Mouse (Mus musculus): Measurements from ENCODE around the gene Nav2. TPM values are rescaled to one million over a fixed set of nuclear protein-coding genes. Genes with fewer than 3 reads are reported as not detected.
A peak's percentile ranks its signal among the peaks of the same experiment; 100 is the strongest.

Nav2 gene
- polyA plus RNA-seq, 1 experiment from 2014 or later, result 27.6 TPM

DNA sequence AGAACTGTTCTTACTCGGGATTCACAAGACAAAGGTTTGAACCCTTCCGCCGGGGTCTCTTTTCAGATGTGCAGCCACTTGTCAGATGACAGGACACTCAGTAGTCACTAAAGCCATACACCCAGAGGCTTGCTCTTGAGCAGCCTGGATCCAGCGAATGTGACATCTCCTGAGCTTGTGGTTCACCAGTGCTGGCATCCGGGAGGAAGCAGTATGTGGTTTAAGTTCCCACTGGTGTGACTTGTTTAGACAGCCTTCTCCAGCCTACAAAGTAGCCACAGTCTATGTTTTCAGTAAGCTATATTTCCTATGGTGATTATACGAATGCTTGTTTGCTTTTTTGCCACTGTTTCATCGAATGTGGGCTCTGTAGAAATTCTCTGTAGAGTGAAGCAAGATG is 331.9 kb downstream of the Nav2 start:
- H3K9ac ChIP-seq (replicated peaks), result no peak overlapping the region
- no peak overlapping the region for H3K27ac ChIP-seq (replicated peaks)
- no peak for ATAC-seq (ENCODE audit: low FRiP score)
- peaks cover 12% of the 10 kb centered on the region for H3K4me1 ChIP-seq
- H3K9me3 ChIP-seq (replicated peaks), result no peaks in the 10 kb centered on the region
- no peak overlapping the region for H3K4me2 ChIP-seq
- WGBS, result 88% methylated on average over 7 of the region's 7 CpGs
- no peaks in the 10 kb centered on the region for H3K36me3 ChIP-seq
- H3K4me3 ChIP-seq (replicated peaks), result no peak overlapping the region
- peaks cover 3% of the 10 kb centered on the region; the same call in 1 of the 2 replicates for H3K27me3 ChIP-seq (replicated peaks)

DNA sequence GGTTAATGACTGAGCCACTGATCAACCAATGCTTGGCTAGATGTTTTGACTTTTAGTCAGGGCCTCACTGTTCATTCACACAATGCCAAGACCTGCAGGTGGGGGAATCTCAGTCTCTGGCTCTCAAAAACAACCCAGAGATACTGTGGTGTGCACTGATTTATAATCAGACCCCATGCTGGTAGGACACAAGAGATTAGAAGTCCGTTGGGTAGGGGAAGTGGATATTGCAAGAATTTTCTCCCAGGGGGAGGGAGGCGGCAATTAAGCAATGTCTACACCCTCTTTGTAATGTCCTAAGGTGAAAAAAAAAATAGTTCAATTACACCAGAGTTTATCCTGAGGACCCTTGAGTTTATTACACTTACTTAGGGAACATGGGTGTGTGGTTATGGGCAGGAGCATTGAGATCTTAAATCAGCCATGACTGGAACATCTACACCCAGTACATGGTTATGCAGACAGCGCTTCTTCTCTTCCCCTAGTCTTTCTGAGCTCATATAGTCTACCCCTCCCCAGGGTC is 332.8 kb downstream of the Nav2 start:
- Histone ChIP-seq H3K9me3 (replicated peaks) (no peaks in the 10 kb centered on the region), H3K27me3 (replicated peaks) (peaks cover 3% of the 10 kb centered on the region; the same call in 1 of the 2 replicates), H3K27ac (replicated peaks) (no peak overlapping the region), H3K4me3 (replicated peaks) (no peak overlapping the region), H3K4me2 (no peak overlapping the region), H3K4me1 (peaks cover 14% of the 10 kb centered on the region), H3K9ac (replicated peaks) (no peak overlapping the region), H3K36me3 (no peaks in the 10 kb centered on the region)
- WGBS, result 63% methylated on average over 3 of the region's 3 CpGs
- no peak for ATAC-seq (ENCODE audit: low FRiP score)

DNA sequence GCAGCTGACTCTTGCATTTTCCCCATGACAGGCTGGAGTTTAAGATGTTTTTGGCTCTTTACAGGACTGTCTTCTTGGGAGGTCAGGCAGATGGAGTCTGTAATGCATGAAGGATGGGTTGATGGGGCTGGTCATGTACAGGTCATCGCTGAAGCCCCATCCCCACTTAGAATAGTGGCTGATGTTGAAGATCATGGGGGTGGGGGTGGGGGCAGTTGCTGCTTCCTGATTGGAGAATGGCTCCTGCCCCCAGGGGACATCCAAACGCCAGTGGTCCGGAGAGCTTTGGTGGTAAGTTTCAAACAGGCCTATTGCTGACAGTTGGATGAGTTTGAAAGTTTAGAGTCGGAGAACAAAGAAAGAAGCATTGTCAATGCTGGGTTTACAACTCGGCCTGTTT is 333.7 kb downstream of the Nav2 start:
- ATAC-seq (ENCODE audit: low FRiP score), result no peak
- peaks cover 17% of the 10 kb centered on the region for H3K4me1 ChIP-seq
- WGBS, result 35% methylated on average over 5 of the region's 5 CpGs
- peaks cover 3% of the 10 kb centered on the region; the same call in 1 of the 2 replicates for H3K27me3 ChIP-seq (replicated peaks)
- no peak overlapping the region for H3K9ac ChIP-seq (replicated peaks)
- H3K4me3 ChIP-seq (replicated peaks), result no peak overlapping the region
- H3K27ac ChIP-seq (replicated peaks), result no peak overlapping the region
- H3K9me3 ChIP-seq (replicated peaks), result no peaks in the 10 kb centered on the region
- H3K36me3 ChIP-seq, result no peaks in the 10 kb centered on the region
- no peak overlapping the region for H3K4me2 ChIP-seq

DNA sequence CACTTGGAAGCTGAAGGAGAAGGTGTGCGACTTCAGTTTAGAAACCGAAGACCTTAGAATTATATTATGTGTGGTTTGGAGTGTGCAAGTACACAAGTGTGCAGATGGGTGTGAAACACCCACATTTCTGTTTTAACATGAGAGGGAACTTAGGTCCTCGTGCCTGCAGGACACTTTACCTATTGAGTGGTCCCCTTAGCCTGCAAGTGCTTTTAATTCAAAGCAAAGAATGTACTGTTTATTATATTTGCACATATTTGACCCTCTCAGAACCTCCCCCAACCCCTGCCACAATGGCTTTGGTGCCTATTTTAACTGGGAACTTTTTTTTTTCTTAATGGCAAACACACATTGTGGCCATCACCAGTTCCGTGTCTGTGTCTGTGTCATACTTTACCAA is 334.6 kb downstream of the Nav2 start:
- Histone ChIP-seq H3K4me1 (peaks cover 26% of the 10 kb centered on the region), H3K36me3 (no peaks in the 10 kb centered on the region), H3K27ac (replicated peaks) (no peak overlapping the region), H3K27me3 (replicated peaks) (peaks cover 3% of the 10 kb centered on the region; the same call in 1 of the 2 replicates), H3K4me3 (replicated peaks) (no peak overlapping the region), H3K9me3 (replicated peaks) (no peaks in the 10 kb centered on the region), H3K4me2 (no peak overlapping the region), H3K9ac (replicated peaks) (no peak overlapping the region)
- WGBS, result 86% methylated on average over 4 of the region's 4 CpGs
- ATAC-seq (ENCODE audit: low FRiP score), result no peak

DNA sequence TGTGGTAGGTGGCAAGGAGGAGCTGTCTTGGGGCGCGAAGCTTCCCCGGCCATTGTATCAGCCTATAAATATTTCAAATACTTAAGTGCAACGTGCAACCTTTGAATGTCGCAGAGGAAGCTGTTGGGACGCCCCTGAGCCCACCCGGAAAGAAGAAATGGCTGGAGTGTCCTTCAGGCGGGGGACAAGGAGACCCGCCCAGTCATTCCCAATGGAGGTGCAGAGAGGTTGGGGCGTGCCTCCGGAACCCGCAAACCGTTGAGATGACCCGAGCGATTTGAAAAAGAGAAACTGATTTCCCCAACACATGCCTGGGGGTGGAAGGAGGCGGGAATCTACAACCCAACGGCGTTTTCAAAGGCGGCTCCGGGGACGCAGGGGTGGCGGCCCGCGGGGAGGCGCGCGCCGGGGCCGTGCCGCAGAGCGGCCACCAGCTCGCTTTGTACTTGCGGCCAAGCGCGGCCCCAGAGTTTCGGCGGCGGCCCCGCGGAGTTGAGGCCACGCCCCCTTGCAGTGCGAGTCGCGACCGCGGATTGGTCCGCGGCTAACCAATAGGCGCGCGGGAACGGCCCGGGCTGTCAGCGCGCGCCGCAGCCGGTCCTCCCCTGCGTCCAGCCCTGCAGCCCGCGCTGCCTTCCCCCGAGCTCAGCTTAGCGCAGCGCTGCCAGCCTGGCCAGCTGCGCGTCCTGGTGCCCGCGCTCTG is 337.2 kb downstream of the Nav2 start:
- H3K9me3 ChIP-seq (replicated peaks), result no peaks in the 10 kb centered on the region
- H3K27me3 ChIP-seq (replicated peaks), result peaks cover 3% of the 10 kb centered on the region; the same call in 1 of the 2 replicates
- WGBS, result under 1% methylated on average over 67 of the region's 68 CpGs
- no peaks in the 10 kb centered on the region for H3K36me3 ChIP-seq
- peak overlapping the region; percentile 93 for H3K4me2 ChIP-seq
- peaks cover 52% of the 10 kb centered on the region for H3K4me1 ChIP-seq
- H3K4me3 ChIP-seq (replicated peaks), result peak overlapping the region; percentile 57
- H3K9ac ChIP-seq (replicated peaks), result peak overlapping the region; percentile 75
- H3K27ac ChIP-seq (replicated peaks), result peak overlapping the region; percentile 89
- peak; percentile 94 for ATAC-seq (ENCODE audit: low FRiP score)

DNA sequence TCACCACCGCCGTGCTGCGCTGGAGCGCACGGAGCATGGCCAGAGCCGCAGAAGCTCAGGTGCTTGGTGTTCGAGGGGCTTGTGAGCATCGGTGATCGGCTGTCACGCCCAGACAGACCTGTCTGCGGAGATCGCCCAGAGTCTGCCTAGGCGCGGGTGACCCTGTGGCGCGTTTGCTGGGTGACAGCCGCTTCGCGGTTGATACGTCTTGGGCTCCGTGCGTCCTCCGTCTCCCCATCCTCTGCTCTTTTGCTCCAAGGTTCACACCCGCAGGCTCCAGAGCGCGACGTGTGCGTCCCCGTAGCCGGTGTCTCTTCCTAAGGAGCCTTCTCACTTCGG is 337.7 kb downstream of the Nav2 start:
- H3K27me3 ChIP-seq (replicated peaks), result peaks cover 3% of the 10 kb centered on the region; the same call in 1 of the 2 replicates
- H3K9me3 ChIP-seq (replicated peaks), result no peaks in the 10 kb centered on the region
- H3K4me3 ChIP-seq (replicated peaks), result peak overlapping the region; percentile 57
- 0% methylated on average over 31 of the region's 31 CpGs for WGBS
- H3K9ac ChIP-seq (replicated peaks), result peak overlapping the region; percentile 75
- peaks cover 56% of the 10 kb centered on the region for H3K4me1 ChIP-seq
- ATAC-seq (ENCODE audit: low FRiP score), result no peak
- H3K36me3 ChIP-seq, result no peaks in the 10 kb centered on the region
- H3K4me2 ChIP-seq, result peak overlapping the region; percentile 93
- H3K27ac ChIP-seq (replicated peaks), result peak overlapping the region; percentile 89

DNA sequence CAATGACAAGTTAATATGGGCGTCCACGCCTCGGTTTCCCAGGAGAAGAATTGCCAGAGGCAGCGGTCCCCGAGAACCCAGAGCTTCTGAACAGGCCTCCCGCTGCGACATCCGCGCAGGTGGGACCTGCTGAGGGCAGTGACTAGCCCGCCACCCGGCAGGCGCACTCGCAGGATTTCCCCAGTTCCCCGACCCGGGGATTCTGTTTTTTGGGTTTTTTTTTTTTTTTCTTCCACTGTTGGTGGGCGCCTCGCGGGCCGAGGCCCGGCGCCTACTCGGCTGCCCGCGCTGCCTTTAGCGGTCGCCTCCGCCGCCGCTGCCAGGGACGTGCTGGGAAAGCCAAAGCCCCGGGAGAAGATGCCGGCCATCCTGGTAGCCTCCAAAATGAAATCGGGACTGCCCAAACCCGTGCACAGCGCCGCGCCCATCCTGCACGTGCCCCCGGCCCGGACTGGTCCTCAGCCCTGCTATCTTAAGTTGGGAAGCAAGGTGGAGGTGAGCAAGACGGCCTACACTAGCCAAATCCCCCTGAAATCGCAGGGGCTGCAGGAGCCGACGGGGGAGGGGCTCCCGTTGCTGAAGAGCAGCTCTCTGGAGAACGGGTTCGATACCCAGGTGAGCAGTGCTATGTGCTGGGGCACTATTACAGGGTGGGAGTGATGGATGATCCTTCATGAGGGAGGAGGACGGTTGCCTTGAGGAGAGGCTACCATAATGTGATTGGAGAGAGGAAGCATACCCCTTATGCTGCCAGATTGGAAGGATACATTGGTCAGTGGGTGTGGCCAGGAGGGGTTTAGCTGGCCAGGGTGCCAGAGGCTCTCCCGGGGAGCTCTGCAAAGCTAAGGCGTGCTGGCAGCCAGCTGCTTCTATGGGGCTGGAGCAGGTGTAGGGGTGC is 338.3 kb downstream of the Nav2 start:
- WGBS, result 2% methylated on average over 50 of the region's 50 CpGs
- peaks cover 61% of the 10 kb centered on the region for H3K4me1 ChIP-seq

DNA sequence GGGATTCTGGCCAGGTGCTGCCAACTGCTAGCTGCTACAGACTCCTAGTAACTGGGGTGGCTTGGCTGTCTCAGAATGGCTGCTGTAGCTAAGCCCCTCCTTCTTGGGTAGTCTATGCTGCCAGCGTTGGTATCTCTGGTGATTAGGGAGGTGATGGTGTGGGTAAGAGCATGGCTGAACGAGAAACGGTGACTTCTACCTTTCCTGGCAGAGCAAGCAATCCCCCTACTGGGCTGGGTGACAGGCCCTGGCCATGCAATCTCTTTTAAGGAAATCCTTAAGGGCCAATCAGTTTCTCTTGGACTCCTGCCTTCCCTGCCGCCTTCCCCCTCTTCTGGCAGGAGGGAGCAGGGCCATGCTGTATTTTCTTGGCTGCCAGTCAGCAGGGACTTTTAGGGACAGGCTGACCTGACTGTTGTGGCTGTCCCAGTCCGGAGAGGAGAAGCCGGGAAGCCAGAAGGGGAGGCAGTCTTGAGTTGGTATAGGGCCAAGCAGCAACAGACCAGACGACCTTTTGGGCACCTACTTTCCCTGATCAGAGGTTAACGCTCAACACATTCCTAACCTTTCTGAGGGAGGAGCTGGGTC is 339.3 kb downstream of the Nav2 start:
- H3K4me1 ChIP-seq, result peaks cover 67% of the 10 kb centered on the region
- peaks cover 3% of the 10 kb centered on the region; the same call in 1 of the 2 replicates for H3K27me3 ChIP-seq (replicated peaks)
- H3K36me3 ChIP-seq, result no peaks in the 10 kb centered on the region
- ATAC-seq (ENCODE audit: low FRiP score), result no peak
- 21% methylated on average over 8 of the region's 8 CpGs for WGBS
- H3K27ac ChIP-seq (replicated peaks), result peak overlapping the region; percentile 89
- H3K9me3 ChIP-seq (replicated peaks), result no peaks in the 10 kb centered on the region
- peak overlapping the region; percentile 75 for H3K9ac ChIP-seq (replicated peaks)
- H3K4me2 ChIP-seq, result peak overlapping the region; percentile 93
- H3K4me3 ChIP-seq (replicated peaks), result peak overlapping the region; percentile 57

More for the DNA sequence above, 338.3 kb downstream of the Nav2 start:
- peaks cover 3% of the 10 kb centered on the region; the same call in 1 of the 2 replicates for H3K27me3 ChIP-seq (replicated peaks)
- no peak for ATAC-seq (ENCODE audit: low FRiP score)
- H3K36me3 ChIP-seq, result no peaks in the 10 kb centered on the region
- peak overlapping the region; percentile 93 for H3K4me2 ChIP-seq
- H3K27ac ChIP-seq (replicated peaks), result peak overlapping the region; percentile 89
- peak overlapping the region; percentile 57 for H3K4me3 ChIP-seq (replicated peaks)
- H3K9me3 ChIP-seq (replicated peaks), result no peaks in the 10 kb centered on the region
- peak overlapping the region; percentile 75 for H3K9ac ChIP-seq (replicated peaks)

DNA sequence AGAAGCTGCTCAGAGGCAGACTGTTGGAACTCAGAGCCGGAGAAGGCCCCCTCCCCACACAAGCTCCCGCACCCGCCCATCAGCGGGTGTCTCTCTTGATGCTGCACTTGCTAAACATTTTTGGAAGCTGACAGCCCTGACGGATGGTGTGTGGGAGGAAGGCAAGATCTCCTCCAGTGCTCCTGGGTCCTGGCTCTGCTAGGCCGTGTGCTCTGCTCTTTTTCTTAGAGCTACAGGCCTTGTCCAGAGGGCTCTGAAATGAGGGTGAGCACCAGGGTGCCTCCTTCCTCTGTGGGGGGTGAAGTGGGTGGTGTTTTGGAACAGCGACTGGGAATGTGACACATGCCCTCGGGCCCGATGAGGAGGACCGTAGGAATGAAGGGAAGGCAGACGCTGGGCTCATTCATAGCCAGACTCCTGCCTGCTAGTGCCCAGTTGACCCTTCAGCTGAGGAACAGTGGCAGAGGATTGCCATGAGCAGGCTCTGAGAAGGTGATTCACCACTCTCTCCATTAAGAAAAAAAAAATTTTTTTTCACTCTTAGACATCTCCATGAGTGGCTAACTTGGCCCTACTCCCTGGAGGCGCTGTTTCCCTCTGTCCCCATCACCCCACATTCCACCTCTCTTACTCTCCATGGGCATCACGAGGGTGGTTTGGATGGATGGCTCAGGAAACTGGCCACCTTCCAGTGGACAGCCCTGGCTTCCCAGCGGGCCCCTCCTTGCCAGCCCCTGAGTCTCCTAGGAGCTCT is 340.0 kb downstream of the Nav2 start:
- H3K27ac ChIP-seq (replicated peaks), result peak overlapping the region; percentile 89; the same call in 1 of the 2 replicates
- peaks cover 67% of the 10 kb centered on the region for H3K4me1 ChIP-seq
- peaks cover 3% of the 10 kb centered on the region; the same call in 1 of the 2 replicates for H3K27me3 ChIP-seq (replicated peaks)
- no peak for ATAC-seq (ENCODE audit: low FRiP score)
- no peaks in the 10 kb centered on the region for H3K36me3 ChIP-seq
- peak overlapping the region; percentile 57 for H3K4me3 ChIP-seq (replicated peaks)
- no peaks in the 10 kb centered on the region for H3K9me3 ChIP-seq (replicated peaks)
- H3K4me2 ChIP-seq, result peak overlapping the region; percentile 93
- H3K9ac ChIP-seq (replicated peaks), result peak overlapping the region; percentile 75
- 52% methylated on average over 14 of the region's 14 CpGs for WGBS

DNA sequence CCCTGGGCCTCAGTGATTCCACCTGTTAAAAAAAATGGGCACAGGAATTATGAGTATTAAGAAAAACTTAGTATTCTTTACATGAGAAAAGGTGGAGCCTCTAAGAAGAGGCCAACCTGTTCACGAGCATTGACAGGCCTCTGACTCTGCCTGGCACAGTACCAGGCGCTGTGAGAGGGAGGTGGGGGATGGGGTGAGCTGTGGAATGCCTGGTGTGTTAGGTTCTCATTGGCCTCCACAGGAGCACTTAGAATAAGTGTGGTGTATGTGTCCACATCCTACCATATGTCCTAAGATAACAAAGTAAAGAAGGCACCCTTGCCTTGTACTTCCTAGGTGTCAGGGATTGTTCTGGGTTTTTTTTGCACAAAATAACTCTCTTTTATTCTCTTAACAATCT is 340.9 kb downstream of the Nav2 start:
- Histone ChIP-seq H3K9ac (replicated peaks) (no peak overlapping the region), H3K36me3 (no peaks in the 10 kb centered on the region), H3K9me3 (replicated peaks) (no peaks in the 10 kb centered on the region), H3K4me2 (peak overlapping the region; percentile 93), H3K27me3 (replicated peaks) (peaks cover 2% of the 10 kb centered on the region; the same call in 1 of the 2 replicates), H3K27ac (replicated peaks) (no peak overlapping the region), H3K4me3 (replicated peaks) (peak overlapping the region; percentile 57), H3K4me1 (peaks cover 67% of the 10 kb centered on the region)
- whole genome bisulfite sequencing, result 72% methylated on average over 2 of the region's 2 CpGs
- no peak for ATAC-seq (ENCODE audit: low FRiP score)

DNA sequence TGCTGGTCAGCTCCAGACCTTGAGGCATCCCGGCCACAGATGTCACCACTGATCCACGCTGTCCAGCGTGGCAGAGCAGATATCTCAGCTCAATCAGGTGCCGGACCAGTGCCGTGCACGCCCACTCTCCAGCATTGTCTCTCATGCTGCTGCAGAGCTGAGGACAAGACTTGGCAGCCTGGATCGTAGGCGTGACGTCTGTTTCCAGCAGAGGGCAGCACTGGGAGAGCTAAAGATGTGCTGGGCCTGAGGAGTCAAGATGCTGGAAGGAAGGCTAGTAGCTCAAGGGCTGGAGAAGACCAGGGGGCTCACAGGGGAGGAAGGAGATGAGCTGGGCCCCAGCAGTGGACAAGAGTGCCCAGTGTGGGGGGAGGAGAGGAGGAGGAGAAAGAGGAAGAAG is 341.5 kb downstream of the Nav2 start:
- Histone ChIP-seq H3K36me3 (no peaks in the 10 kb centered on the region), H3K9ac (replicated peaks) (no peak overlapping the region), H3K9me3 (replicated peaks) (no peaks in the 10 kb centered on the region), H3K4me3 (replicated peaks) (peak overlapping the region; percentile 57), H3K4me2 (peak overlapping the region; percentile 93), H3K4me1 (peaks cover 66% of the 10 kb centered on the region), H3K27ac (replicated peaks) (no peak overlapping the region), H3K27me3 (replicated peaks) (no peaks in the 10 kb centered on the region)
- 6% methylated on average over 9 of the region's 9 CpGs for WGBS
- ATAC-seq (ENCODE audit: low FRiP score), result peak; percentile 27; the same call in 1 of the 2 replicates

All from neural tube, embryonic 15.5 days (tissue).